Mouse (Mus musculus) G1E (cell line): ENCODE data around the gene Nol7.

Source experiments
- CTCF ChIP-seq: IDR thresholded peaks from 2 replicates; pipeline ENCODE4 v1.5.1; 2012; ENCODE audit warnings: low read depth, low read length, inconsistent platforms, mixed read lengths
- GATA1 ChIP-seq: IDR thresholded peaks from 2 replicates; pipeline ENCODE4 v1.6.1; 2012; ENCODE audit warnings: borderline replicate concordance, low read length, inconsistent platforms, mixed read lengths
- TAL1 ChIP-seq: conservative IDR thresholded peaks from 2 replicates; pipeline ENCODE4 v1.6.1; 2012; ENCODE audit warnings: low read depth, low read length, inconsistent platforms, mixed read lengths

DNA sequence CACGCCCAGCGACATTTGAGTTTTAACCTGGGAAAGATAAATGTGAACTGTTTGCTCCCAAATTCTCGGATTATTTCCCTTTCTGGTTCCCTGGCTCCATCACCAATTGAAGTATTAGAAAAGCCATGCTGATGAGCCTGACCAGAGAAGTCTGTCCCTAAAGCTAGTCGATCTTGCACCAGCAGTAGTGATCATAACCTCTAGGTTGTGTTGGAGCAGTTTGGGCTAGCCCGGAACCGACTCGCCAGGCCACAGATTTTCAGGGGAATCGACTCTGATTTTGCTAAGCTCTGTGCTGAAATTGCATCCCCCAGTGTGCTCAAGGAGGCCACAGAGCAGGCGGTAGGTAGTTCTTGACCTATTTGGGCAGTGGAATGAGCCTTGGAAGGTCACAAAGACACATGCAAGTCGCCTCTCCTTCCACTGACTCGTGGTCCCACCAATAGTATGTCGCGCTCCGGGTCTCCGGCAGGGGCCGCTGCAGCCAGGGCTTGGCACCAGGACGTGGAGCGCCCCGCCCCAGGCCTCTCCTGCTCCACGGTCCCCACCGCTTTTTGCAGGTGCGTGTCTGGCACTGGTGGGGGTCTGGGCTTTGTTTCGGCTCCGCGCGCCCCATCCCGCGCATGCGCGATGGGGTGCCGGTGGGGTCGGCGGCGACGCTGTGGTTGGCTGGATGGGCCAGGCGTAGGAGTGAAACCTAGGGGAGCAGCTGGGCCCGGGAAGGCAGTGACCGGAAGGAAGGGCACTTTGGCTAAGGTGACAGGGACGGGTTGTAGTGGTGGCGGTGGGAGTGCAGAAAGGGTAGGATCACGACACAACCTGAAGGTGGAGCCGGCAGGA lies 33.0 kb upstream of the Nol7 start, which contains the start of gene Sirt5:
- TF ChIP-seq CTCF (peak; percentile 35), TAL1 (no peak), GATA1 (no peak)
